Mouse (Mus musculus) inflammation-experienced regulatory T-cells (primary cell): ENCODE results near the gene Sis. TPM values are rescaled to one million over a fixed set of nuclear protein-coding genes. Genes with fewer than 3 reads are reported as not detected.

Source experiments
- polyA plus RNA-seq, 2 experiments: library from polyadenylated mRNA; unstranded; fragments of 100-300 nt; shearing (Covaris generic); gene quantifications; one replicate each; pipeline ENCODE4 v1.2.1; 2017

Gene Sis
- 1 to 10 TPM in 1 of 2 experiments, under 1 TPM in 1; 0.39 to 4.3 TPM for polyA plus RNA-seq

GRCm38 (mm10) chr3:72967675-72968074, at the start of gene Sis:
Gene Sis (minus strand): TSS chr3:72967863.

Other genes with a start within 250 kb of the Sis start
- not detected for gene Slitrk3, start 89.9 kb upstream of the Sis start, polyA plus RNA-seq